Comparison of ENCODE assay signal across 19 mouse cellular contexts in the genomic region with DNA sequence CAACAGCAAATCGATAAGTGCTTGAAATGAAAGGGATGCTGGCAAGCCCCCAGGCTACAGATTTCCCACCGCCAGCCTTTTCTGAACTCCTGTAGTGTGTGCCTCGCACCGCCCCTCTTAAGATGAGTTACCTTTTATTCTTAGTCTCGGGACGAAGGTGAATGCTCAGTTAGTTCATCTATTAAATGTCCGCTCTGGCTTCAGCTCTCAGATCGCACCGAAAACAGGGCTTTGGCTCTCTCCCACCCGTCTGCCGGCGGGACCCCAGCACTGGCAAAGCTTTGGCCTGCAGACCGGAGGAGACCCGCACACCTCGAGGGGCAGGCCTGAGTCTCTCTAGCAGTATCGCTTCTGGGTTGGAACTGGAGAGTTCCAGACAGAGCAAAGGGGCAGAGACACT. TPM values are rescaled to one million over a fixed set of nuclear protein-coding genes. Genes with fewer than 3 reads are reported as not detected.
A peak's percentile ranks its signal among the peaks of the same experiment; 100 is the strongest.
DNase-seq lines count a peak whose midpoint lies in the region; ATAC-seq and TF ChIP-seq lines count a peak whose summit lies in the region.
"Had no signal": no experiment of that assay in that cellular context is flagged by ENCODE, and none has a peak within 500 bp of the region (broad histone marks: within the 10 kb centered on the region; RNA-seq: fewer than 3 reads in every experiment).

No protein-coding gene starts in this region.

- no peak overlapping the region for H3K4me3 ChIP-seq in cerebellum, adult 2 months (replicated peaks; ENCODE audit: insufficient read depth, low read depth, low read length)
- H3K4me3 ChIP-seq in hindbrain, embryonic 11.5 days (ENCODE audit: low read depth, low read length): no peak overlapping the region
- no peak overlapping the region for H3K4me3 ChIP-seq in hindbrain, embryonic 14.5 days (replicated peaks; ENCODE audit: low read length)
- H3K4me3 ChIP-seq in limb, embryonic 10.5 days: 0 out of 2 replicates have a peak overlapping the region, but pooled peaks have one; percentile 6
- H3K4me3 ChIP-seq: kidney, embryonic 15.5 days; liver, embryonic 12.5 days had no signal

- intact Hi-C loops in gastrocnemius, postnatal 36 days (cut with DNase I): no loop called here

- no peaks in the 10 kb centered on the region for H3K36me3 ChIP-seq in hindbrain, embryonic 11.5 days (ENCODE audit: control insufficient read depth, insufficient read depth, low read length)
- no peaks in the 10 kb centered on the region for H3K36me3 ChIP-seq in hindbrain, embryonic 14.5 days (replicated peaks; ENCODE audit: control insufficient read depth, insufficient read depth)
- H3K36me3 ChIP-seq in limb, embryonic 10.5 days: no peaks in the 10 kb centered on the region
- H3K36me3 ChIP-seq: kidney, embryonic 15.5 days; liver, embryonic 12.5 days had no signal

- peaks cover 3% of the 10 kb centered on the region; the same call in 1 of the 2 replicates for H3K27me3 ChIP-seq in cerebellum, adult 2 months (ENCODE audit: control insufficient read depth, insufficient read depth, low read length)
- peaks cover 63% of the 10 kb centered on the region for H3K27me3 ChIP-seq in hindbrain, embryonic 11.5 days (ENCODE audit: control insufficient read depth, insufficient read depth, low read length)
- peaks cover 83% of the 10 kb centered on the region for H3K27me3 ChIP-seq in hindbrain, embryonic 14.5 days (ENCODE audit: control insufficient read depth, insufficient read depth, low read length)
- H3K27me3 ChIP-seq in limb, embryonic 10.5 days (ENCODE audit: low read depth, poor library complexity, severe bottlenecking): peaks cover 90% of the 10 kb centered on the region

- H3K27ac ChIP-seq in cerebellum, adult 2 months (ENCODE audit: insufficient read depth, low read length): no peak overlapping the region
- H3K27ac ChIP-seq in hindbrain, embryonic 11.5 days (ENCODE audit: low read depth, low read length): no peak overlapping the region
- no peak overlapping the region for H3K27ac ChIP-seq in hindbrain, embryonic 14.5 days
- H3K27ac ChIP-seq in limb, embryonic 10.5 days: no peak overlapping the region
- H3K27ac ChIP-seq: kidney, embryonic 15.5 days; liver, embryonic 12.5 days; macrophage had no signal

- WGBS in cerebellum, adult 2 months: 3% methylated on average over 16 of the region's 16 CpGs
- WGBS in hindbrain, embryonic 11.5 days: under 1% methylated on average over 16 of the region's 16 CpGs
- WGBS in hindbrain, embryonic 14.5 days: under 1% methylated on average over 16 of the region's 16 CpGs
- WGBS in limb, embryonic 10.5 days: under 1% methylated on average over 16 of the region's 16 CpGs

- ATAC-seq in hindbrain, embryonic 11.5 days (ENCODE audit: low FRiP score): no peak
- no peak for ATAC-seq in hindbrain, embryonic 14.5 days (ENCODE audit: low FRiP score)
- ATAC-seq: CD4-positive, CD25-positive, alpha-beta regulatory T cell, adult 4 months; liver, embryonic 12.5 days had no signal

- H3K9me3 ChIP-seq in hindbrain, embryonic 11.5 days (ENCODE audit: control insufficient read depth, low read length): no peaks in the 10 kb centered on the region
- no peaks in the 10 kb centered on the region for H3K9me3 ChIP-seq in hindbrain, embryonic 14.5 days (ENCODE audit: control insufficient read depth, low read length)
- H3K9me3 ChIP-seq in limb, embryonic 10.5 days (replicated peaks): no peaks in the 10 kb centered on the region
- H3K9me3 ChIP-seq: kidney, embryonic 15.5 days; liver, embryonic 12.5 days had no signal

- H3K4me2 ChIP-seq in hindbrain, embryonic 11.5 days (replicated peaks; ENCODE audit: low read depth, low read length): no peak overlapping the region
- H3K4me2 ChIP-seq in hindbrain, embryonic 14.5 days (replicated peaks): no peak overlapping the region
- H3K4me2 ChIP-seq: heart, embryonic 11.5 days; kidney, embryonic 15.5 days; liver, embryonic 12.5 days; lung, embryonic 14.5 days had no signal

- DNase-seq in cerebellum, postnatal 10 days: peak; percentile 16 to 37
- DNase-seq in cerebellum, adult 2 months: no peak
- DNase-seq in hindbrain, embryonic 11.5 days (ENCODE audit: low spot score): peak; percentile 49
- DNase-seq in hindbrain, embryonic 14.5 days (ENCODE audit: low spot score): no peak
- peak; percentile 4 for DNase-seq in ES-CJ7 (ENCODE audit: low read depth, low spot score)
- DNase-seq in limb, embryonic 10.5 days (ENCODE audit: low spot score): peak; percentile 59
- no peak for DNase-seq in gastrocnemius, postnatal 36 days
- DNase-seq in kidney, adult 11 months: no peak
- DNase-seq: adrenal gland, adult 8-10 months; cerebellum, adult 18-20 months; heart, postnatal 14 days; lung, embryonic 14.5 days had no signal

- H3K4me1 ChIP-seq in cerebellum, adult 2 months (ENCODE audit: control insufficient read depth, insufficient read depth, low read length): no peaks in the 10 kb centered on the region
- peaks cover 6% of the 10 kb centered on the region for H3K4me1 ChIP-seq in hindbrain, embryonic 11.5 days (replicated peaks; ENCODE audit: control insufficient read depth, insufficient read depth, low read length)
- H3K4me1 ChIP-seq in hindbrain, embryonic 14.5 days (replicated peaks; ENCODE audit: control insufficient read depth, insufficient read depth, low read length): peaks cover 6% of the 10 kb centered on the region; the same call in 1 of the 2 replicates
- peaks cover 33% of the 10 kb centered on the region for H3K4me1 ChIP-seq in limb, embryonic 10.5 days
- H3K4me1 ChIP-seq: liver, embryonic 12.5 days had no signal

- no peak for TF ChIP-seq CTCF in cerebellum, adult 2 months (IDR thresholded peaks at IDR 0.05; ENCODE audit: borderline replicate concordance, insufficient read depth, low read depth, low read length)

- TF ChIP-seq POLR2A in cerebellum, adult 2 months (IDR thresholded peaks at IDR 0.05; ENCODE audit: borderline replicate concordance, insufficient read depth, low read length): no peak

- no peak overlapping the region for H3K9ac ChIP-seq in hindbrain, embryonic 11.5 days (ENCODE audit: low read depth, low read length)
- no peak overlapping the region for H3K9ac ChIP-seq in hindbrain, embryonic 14.5 days
- H3K9ac ChIP-seq: kidney, embryonic 15.5 days; liver, embryonic 12.5 days; lung, embryonic 14.5 days had no signal

RNA-seq across cellular contexts. Expression of gene Pitx2, which starts 4.6 kb away (rescaled TPM):
- 0.25 TPM in 1 of 2 replicates, not detected in the other for polyA plus RNA-seq in cerebellum, adult 2 months (2012; rRNA removed)
- polyA plus RNA-seq in hindbrain, embryonic 11.5 days (2014; fragmentation: Nextera tagmentation; extraction: Ambion mirVana): 2.9 and 4.9 TPM in 2 replicates
- polyA plus RNA-seq in hindbrain, embryonic 14.5 days (2014; fragmentation: Nextera tagmentation; extraction: Ambion mirVana): 1.3 and 2.0 TPM in 2 replicates
- 25.6 and 39.1 TPM in 2 replicates for polyA plus RNA-seq in limb, embryonic 10.5 days (2016; fragmentation: Nextera tagmentation; extraction: Ambion mirVana)
- 1 to 10 TPM; 2.5 to 6.4 TPM for total RNA-seq in gastrocnemius, postnatal 36 days (2021)
- total RNA-seq: MEL; monocyte, adult 5-6 weeks had no signal
- polyA plus RNA-seq: macrophage had no signal

Comparison
In these comparisons a context has a peak if more than half of its experiments do, and no peak if none do; other contexts are left out.
1. DNase-seq: peak in cerebellum, postnatal 10 days (2 of 2), hindbrain, embryonic 11.5 days (single experiment), ES-CJ7 (single experiment) and limb, embryonic 10.5 days (single experiment); none in cerebellum, adult 2 months (0 of 2), hindbrain, embryonic 14.5 days (single experiment), gastrocnemius, postnatal 36 days (0 of 2) and kidney, adult 11 months (single experiment).